Mouse (Mus musculus) cerebellum, adult 11 months (tissue): Measurements from ENCODE around the gene Tmc2.

Source experiments
- DNase-seq: peaks from one replicate; pipeline ENCODE4 v3.0.0; 2022

Tmc2 gene

GRCm38 (mm10) chr2:130194894-130195293 lies at the start of gene Tmc2:
Tmc2 (plus strand) TSS chr2:130195194.
- DNase-seq, result no peak

- DNase-seq, result no peak
Observed at GRCm38 (mm10) chr2:130146089-130146668, 48.8 kb upstream of the Tmc2 start.

- no peak for DNase-seq
Observed at GRCm38 (mm10) chr2:130155171-130155570, 39.8 kb upstream of the Tmc2 start.

GRCm38 (mm10) chr2:130155851-130156250 lies 39.1 kb upstream of the Tmc2 start:
- no peak for DNase-seq

GRCm38 (mm10) chr2:130157231-130158087 lies 37.5 kb upstream of the Tmc2 start:
- DNase-seq, result no peak

GRCm38 (mm10) chr2:130158088-130158437 lies 36.9 kb upstream of the Tmc2 start:
- DNase-seq, result no peak

- no peak for DNase-seq
Observed at GRCm38 (mm10) chr2:130162701-130163100, 32.3 kb upstream of the Tmc2 start.

GRCm38 (mm10) chr2:130166311-130167214 lies 28.4 kb upstream of the Tmc2 start:
- peak; percentile 25 for DNase-seq

GRCm38 (mm10) chr2:130167861-130168260 lies 27.1 kb upstream of the Tmc2 start:
- peak; percentile 22 for DNase-seq

- DNase-seq, result no peak
Observed at GRCm38 (mm10) chr2:130171674-130172073, 23.3 kb upstream of the Tmc2 start.

- DNase-seq, result no peak
Observed at GRCm38 (mm10) chr2:130176820-130177219, 18.2 kb upstream of the Tmc2 start.

GRCm38 (mm10) chr2:130178381-130178705 lies 16.7 kb upstream of the Tmc2 start:
- DNase-seq, result no peak

GRCm38 (mm10) chr2:130178706-130179506 lies 16.1 kb upstream of the Tmc2 start, which contains the start of gene Snrpb:
Snrpb (minus strand) TSS chr2:130179403.
- peak; percentile 81 for DNase-seq

- DNase-seq, result no peak
Observed at GRCm38 (mm10) chr2:130179507-130180019, 15.4 kb upstream of the Tmc2 start.

- DNase-seq, result no peak
Observed at GRCm38 (mm10) chr2:130188391-130188790, 6.6 kb upstream of the Tmc2 start.

GRCm38 (mm10) chr2:130200961-130201360 lies 6.0 kb downstream of the Tmc2 start:
- no peak for DNase-seq

GRCm38 (mm10) chr2:130207376-130207775 lies 12.4 kb downstream of the Tmc2 start:
- DNase-seq, result no peak

- DNase-seq, result no peak
Observed at GRCm38 (mm10) chr2:130207996-130208395, 13.0 kb downstream of the Tmc2 start.

- no peak for DNase-seq
Observed at GRCm38 (mm10) chr2:130209636-130210035, 14.6 kb downstream of the Tmc2 start.

GRCm38 (mm10) chr2:130211581-130211980 lies 16.6 kb downstream of the Tmc2 start:
- no peak for DNase-seq

- no peak for DNase-seq
Observed at GRCm38 (mm10) chr2:130246912-130247311, 51.9 kb downstream of the Tmc2 start.

GRCm38 (mm10) chr2:130248226-130248625 lies 53.2 kb downstream of the Tmc2 start:
- DNase-seq, result no peak
